Mouse (Mus musculus): ENCODE measurements at regions not wholly inside any gene's neighbourhood (a gene's known extent, or its start where the extent isn't known, plus 50 kb on each side); places are given as distances from the start of the nearest gene placed in this dataset.

DNA sequence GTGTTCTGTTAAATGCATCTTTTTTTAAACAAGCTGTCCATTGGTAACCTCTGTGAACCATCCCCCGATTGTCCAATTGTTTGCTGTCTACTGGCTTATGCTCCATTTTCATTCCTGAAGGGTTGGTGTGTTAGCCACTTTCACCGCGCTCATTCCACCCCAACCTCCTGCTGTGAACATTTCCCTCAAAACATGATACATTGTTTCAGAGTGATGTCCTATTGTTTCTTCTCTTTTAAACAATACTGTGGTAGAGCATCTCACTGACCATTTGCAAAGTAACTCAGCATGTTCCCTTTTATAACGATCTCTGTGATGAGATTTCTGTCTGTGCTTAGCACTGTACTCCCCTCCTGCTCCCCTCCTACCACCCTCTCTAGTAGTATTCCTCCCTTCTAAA, 240.1 kb downstream of the Irs2 start:
- no peak for DNase-seq (ENCODE audit: low read depth)

DNA sequence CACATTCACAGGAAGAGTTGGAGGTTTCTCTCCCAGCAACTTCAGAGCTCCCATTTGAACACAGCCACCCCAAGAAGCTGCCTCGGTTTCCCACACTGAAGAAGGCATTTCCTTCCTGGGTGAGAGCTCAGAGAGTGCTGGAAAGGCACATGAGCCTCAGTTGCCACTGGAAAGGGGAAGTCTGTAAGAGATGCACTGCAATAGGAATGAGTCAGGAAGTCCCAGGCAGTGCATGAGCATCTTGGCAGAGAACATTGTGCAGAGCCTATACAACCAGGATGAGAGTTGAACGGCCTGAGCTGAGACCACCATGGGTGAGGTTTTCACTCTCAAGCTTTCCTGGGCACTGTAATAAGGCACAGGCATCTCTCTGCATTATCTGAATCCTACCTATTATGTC, 244.4 kb downstream of the Irs2 start:
- DNase-seq (ENCODE audit: low read depth): no peak

DNA sequence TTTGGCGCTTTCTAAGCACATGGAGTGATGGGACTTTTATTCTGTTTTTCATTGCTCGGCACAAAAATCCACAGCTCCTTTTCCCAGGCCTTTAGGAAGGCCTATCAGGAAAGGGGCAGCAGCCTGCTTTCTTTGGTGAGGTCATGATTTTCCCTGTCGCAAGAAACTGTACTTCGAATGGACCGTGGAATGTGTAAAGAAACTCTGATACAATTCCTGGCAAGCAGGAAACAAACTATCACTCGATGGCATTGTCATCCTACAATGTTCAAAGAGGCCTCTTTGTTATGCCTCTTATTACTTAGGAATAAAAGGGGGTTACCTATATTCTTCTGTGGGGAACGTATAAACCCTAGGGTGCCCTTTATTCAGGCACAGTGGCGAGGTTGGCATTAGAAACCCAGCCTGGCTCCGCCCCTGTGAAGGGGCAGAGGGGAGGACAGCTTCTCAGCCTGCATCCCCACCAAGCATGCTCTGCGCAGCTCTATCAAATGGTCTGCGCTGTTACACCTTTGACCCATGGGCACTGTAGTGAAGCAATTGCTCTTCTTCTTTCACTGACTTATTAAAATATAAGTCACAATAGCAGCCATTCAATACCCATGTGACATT, 246.5 kb downstream of the Irs2 start:
- DNase-seq (ENCODE audit: low read depth): no peak

DNA sequence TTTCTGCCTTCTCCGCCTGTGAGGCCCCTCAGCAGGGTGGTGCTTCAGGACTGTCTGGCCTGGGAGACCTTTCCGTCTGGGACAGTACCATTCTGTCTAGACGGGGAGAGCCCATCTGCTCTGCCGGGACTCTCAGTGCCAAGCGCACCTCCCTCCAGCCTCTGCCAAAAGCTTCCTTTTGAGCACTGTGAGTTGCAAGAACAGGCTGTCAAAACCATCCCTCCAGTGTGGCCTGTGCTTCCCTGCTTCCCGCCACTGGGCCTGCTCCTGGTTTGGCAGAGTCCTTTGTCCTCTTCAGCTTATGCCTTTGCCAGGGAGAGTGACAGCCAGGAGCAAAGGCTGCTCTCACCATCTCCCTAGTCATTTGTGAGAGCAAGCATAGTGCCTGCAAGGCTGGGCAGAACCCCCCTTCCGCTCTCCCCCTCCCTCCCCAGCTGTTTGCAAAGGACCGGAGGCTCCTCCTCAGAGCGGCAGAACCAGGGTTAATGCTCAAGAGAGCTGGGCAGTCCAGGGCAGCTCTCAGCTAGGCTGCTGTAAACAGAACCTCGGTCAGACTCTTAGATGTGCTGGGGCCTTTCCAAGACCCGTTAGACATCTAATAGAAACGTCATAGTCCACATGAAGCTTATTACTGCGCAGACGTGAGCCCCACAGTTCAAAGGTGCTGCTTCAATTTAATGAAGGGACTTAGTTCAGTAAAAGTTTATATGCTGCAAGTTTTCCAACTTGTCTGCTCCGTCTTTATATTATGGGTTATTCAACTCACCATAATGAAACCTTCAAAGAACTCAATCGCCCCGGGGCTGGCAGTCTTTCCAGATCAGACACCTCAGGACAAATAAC, 247.2 kb downstream of the Irs2 start:
- DNase-seq (ENCODE audit: low read depth): peak; percentile 8

DNA sequence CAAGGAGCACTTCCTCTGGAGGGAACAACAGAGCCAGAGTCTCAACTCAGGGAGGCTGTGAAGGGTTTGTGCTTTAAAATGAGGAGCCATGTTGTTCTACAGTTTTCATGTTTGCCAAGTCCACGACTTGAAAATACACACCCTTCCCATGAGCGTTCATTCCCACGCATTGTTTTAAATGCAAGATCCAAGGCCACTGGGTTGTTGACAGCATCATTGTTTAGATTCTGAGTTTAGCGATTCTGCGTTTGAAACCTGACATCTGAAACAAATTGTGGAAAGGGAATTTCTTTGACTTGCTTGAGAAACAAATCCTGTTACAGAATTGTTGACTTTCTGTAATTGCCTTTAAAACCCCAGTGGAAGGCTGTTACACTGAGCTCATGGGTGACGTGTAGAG, 248.0 kb downstream of the Irs2 start:
- DNase-seq (ENCODE audit: low read depth): no peak

DNA sequence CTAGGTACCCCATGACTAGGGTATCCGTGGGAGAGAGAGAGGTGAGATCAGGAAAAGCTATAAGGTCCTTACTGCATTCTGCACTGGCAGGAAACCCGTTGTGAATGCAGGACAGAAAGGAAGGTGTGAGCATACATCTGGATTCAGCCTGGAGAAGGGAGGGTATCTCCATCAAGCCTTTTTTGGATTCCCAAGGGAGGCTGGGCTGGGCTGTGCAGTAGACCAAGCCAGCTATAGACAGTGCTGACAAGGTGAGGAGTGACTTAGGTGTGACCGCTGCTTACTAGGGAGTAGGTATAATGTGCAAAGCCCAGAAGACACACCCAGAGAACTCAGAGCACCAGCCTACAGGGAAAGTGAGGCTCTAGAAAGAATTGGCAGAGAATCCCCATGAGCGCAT, 250.1 kb downstream of the Irs2 start:
- DNase-seq (ENCODE audit: low read depth): no peak

DNA sequence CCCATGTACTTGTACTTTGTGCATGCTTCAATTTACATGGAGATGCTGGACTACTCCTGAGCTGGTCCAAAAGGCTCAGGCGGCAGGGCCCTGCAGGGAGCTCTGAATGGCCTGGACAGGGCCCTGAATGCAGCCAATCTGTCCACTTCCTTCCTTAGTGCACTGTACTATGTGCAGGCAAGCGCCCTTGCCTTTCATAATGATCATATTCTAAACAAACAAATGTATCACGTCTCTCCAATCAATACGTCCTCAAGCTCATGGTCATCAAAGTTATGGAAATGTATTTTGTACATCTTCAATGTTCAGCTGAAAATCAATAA, 253.3 kb downstream of the Irs2 start:
- DNase-seq (ENCODE audit: low read depth): no peak

DNA sequence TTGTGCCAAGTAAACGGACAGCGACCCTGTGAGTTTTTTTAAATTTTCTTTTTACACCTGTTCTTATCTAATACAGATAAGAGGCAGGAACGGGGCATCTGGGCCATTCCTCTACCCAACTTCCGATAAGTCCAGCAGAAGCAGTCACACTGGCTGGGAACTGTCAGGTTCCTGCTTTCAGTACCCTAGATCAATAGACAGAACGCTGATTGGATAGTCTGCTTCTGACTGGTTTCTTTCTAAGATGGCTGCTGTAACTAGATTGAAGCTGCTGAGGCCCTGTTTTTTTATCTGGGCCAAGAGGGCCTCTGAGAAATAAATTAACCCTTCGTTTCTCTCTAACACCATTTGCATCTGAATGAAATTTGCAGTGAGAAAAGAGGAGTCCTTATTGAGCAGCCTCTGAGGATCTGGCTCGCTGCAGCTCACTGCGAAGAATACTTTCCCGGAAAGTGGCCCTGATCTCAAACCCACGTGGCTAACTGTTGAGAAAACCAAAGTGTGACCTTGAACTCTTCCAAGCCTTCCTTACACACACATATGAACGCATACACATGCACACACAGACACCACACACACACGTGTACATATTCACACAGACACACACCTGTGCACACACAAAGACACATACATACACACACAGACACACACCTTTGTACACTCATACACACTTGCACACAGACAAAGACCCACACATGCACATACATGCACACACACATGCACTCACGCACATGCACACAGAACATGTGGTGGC, 253.8 kb downstream of the Irs2 start:
- no peak for DNase-seq (ENCODE audit: low read depth)

DNA sequence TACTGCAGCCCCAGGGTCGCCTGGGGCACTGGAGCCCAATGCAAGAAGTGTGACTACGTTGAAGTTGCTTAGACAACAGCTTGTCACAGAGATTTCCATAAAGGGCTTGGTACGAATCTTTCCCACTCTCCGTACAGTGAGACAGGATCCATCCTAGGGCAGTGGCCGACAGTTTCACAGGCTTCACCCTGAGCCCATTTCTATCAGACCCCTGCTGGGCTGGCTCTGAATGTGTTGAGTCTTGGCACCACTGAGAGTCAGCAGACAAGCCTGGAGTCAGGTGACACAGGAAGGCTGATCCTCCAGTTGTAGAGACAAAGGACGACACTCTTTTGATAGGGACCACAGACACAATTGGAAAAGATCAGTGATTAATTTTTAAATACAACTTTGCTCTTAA, 255.2 kb downstream of the Irs2 start:
- DNase-seq (ENCODE audit: low read depth): no peak

DNA sequence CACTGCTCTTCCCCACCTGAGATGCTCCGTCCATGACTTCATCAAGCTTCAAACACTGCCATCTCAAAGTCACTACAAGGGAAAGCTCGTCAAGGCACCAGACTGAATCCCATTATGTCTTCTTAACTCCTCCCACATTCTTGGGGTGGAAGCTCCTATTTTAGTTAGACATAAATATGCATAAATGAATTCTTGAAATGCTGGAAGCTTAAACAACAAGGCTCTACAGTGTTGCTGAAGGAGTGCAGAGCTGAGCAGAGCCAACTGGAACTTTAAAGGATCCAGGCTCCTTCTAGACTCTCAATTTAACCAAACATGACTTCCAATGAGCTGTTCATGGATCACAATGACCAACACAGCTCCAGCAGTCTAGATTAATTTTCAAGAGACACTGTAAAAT, 261.1 kb downstream of the Irs2 start:
- DNase-seq (ENCODE audit: low read depth): no peak

DNA sequence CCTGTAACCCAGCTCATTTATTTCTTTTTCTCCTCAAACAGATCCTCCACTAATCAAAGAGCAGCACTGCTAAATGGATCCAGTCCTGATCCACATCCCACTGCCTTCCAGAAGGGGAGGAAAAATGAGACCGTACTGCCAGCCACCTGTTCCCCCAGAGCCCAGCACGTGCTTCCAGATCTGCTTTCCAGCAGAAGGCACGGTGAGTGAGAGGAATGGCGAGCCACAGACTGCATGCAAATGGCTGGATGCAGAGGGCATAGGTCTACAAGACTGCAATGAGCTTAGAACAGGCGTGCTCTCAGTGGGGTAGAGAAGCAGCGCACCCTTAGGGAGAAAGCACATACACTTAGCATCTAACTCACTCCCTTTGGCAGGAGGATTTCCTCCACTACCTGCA, 265.0 kb downstream of the Irs2 start:
- DNase-seq (ENCODE audit: low read depth): no peak

DNA sequence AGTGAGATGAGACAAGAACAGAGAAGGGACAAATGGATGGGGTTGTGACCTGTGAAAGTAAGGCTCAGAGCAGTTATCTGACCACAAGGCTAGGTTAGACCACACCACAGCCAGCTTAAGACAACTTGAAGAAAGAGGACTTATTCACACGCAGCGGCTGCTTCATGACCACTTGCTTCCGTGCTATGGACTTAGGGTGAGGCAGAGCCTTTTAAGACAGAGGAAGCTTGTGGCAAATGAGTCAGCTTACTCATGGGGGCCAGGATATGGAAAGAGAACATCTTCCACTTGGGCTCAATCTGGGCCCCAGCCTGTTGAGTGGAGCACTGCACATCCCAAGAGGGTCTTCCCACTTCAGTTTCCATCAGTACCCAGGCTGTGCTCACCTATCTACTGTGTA, 267.4 kb downstream of the Irs2 start:
- DNase-seq (ENCODE audit: low read depth): no peak

DNA sequence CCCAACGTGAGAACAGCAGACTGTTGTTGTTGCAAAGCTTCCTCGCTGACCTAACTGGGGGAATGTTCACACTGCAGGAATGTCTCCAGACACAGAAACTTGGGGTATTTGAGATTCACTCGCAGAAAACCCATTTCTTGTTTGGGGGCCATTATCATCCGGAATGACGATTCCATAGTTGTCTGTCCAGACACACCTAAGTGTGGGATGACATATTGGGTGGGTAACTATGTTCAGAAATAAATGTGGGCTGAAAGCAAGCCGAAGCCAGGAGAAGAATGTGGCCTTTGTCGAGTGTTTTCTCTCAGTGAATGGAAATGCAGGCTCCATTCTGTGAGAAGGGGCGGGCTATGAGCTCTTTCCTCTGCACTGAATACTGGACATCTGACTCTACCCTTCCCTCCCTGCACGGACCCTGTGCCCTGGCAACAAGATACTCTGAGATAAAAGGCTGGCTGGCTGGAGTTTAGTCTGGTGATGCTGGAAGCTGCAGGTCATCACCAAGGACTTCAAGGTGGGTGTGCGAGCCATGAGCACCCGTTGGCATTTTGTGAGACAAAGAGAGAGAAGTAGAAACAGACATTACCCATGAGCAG, 269.7 kb downstream of the Irs2 start:
- no peak for DNase-seq (ENCODE audit: low read depth)

DNA sequence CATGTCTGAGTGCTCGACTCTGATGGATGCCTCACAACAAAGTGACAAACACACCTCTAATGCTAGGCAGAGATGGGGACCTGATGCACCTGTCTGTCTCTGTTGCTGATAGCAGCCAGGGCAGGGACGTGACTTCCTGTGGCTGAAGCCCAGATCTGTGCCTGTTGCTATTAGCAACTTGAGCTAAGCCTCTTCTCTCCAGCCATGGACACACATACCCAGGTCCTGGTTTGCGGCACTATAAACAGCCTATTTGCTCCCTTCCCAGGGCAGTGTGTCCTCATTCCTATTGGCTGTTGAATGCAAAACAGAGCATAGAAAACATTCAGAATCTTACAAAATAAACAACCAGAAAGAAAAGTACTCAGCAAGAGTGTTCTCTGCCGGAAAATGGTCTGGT, 273.5 kb downstream of the Irs2 start:
- no peak for DNase-seq (ENCODE audit: low read depth)

DNA sequence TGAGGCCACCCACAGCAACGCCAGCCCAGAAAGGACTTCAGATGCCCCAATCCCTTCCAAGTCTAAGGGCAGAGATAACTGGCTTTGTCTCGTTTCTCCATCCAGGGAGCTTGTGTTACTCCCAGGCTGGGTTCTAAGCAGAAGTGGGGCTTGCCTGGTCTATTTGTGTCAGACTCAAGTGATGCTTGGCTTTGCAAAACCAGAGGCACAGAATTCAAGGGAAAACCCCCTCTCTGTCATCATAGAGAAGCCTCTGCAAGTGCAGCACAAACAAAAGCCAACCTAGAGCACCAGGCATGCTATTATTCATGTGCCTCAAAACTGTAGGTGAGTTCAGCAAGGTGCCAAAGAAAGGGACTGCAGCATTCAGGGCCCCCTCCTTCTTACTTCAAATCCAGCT, 284.9 kb downstream of the Irs2 start:
- DNase-seq (ENCODE audit: low read depth): no peak

DNA sequence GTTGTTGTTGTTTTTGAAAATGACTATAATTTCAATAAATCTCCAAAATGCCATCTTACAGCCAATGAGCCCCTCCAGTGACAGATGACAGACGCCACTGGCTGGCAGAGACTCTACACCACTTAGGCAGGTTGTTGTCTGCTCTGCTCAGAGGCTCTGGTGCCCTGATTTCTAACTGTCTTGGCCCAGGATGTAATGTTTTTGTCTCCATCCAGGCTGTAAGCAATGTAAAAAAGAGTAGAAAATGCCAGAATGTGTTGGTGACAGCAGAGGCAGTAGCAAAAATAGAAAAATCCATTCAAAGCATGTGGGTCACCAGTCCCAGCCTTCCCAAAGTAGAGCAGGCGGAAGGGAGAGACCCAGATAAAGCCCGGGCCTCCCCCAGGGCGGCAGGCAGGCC, 285.5 kb downstream of the Irs2 start:
- DNase-seq (ENCODE audit: low read depth): no peak

DNA sequence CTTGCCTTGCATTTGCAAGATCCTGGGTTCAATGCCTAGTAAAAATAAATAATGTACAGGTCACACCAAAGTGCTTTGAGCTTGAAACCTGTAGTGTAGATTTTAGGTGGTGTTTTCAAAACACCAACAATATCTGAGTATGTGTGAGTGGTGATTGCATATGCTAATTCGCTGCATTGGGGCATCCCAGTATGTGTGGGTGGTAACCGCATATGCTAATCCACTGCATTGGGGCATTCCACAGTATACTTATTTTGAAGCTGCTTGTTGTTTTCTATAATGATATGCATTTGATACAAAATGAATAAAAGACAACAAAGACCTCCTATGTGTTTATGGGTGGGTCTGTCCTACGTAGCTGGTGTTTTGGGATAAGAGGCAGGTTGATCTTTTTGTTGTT, 285.9 kb downstream of the Irs2 start:
- DNase-seq (ENCODE audit: low read depth): no peak

DNA sequence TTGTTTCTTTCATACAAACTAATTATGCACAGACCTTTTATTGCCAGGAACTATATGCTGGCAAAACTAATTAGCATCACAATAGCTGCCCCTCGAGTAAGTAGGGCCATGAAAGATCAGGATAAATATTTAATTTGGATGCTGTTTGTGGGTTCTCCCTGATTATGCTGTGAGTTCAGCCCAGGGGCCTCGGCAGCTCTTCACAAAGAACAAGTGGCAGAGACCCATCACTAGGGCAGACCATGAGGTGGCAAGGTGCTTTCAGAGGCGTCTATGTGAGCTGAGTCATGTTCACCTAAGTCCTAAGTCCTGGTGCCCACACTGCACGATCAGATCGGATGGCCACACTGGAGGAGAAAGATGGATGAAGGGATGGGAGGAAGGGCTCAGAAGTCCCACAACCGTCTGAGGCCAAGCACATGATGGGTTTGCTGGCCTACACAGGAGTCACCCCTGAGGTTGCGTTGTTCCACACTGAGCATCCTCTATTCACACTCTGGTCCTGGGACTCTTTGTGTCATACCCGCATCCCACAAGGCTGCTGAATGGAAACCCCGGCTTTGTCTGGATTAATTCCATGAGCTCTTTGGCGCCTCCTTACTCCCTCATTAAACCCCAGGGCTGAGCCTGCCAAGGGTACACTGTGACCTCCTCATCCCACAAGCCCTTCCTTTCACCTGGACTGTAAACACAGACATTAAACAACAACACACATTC, 287.0 kb downstream of the Irs2 start:
- DNase-seq (ENCODE audit: low read depth): no peak

DNA sequence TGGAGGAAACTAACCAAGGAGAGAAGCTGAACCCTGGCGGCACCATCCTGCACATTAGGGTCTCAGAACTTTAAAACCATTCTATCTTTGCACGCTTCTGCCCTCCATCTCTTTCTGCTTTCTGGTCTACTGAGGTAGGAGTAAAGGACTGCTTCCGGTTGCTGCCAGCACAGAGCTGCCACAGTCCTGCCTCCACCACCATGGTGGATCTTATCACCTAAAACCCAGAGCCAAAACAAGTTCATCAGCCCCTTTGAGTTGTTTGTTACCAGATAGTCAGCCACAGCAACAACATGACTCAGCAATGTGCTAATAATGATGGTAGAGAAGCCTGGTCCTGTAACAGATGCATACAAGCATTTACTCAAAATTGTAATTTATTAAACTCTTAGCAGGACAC, 287.9 kb downstream of the Irs2 start:
- no peak for DNase-seq (ENCODE audit: low read depth)

DNA sequence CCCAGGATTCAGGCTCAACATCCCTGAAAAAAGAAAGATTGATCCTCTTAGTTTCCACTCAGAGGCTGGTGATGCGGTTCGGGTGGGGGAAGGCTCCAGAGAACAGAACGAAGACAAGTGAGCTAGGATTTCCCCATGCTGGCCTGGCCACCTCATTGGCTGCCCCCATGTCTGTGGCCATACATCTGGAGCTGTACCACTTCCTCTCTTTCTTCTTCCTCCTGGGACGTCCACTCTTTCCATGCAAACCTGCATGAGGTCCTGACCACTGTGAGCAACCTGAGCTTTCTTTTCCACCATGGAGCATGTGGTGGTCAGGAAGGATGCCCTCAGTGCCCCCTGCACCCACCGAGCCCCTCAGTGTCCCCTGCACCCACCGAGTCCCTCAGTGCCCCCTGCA, 288.8 kb downstream of the Irs2 start:
- DNase-seq (ENCODE audit: low read depth): no peak

DNA sequence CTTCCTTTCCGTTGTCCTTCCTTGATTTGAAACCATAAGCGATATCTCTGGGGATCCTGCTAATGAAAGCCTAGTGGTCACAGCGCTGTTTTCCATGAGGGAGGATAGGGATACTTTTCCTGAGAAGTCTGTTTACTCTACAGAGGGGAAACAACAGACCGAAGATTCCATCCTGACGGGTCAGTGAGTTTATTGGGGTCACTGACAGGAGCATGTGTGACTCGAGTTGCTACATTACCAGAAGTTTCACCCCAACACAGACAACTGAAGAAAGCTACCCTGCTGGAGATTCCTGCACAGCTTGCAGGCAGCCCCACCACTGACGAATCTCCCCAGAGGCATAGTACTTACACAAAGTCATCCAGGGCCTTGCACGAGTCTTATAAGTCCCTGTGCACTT, 291.0 kb downstream of the Irs2 start:
- DNase-seq (ENCODE audit: low read depth): no peak

DNA sequence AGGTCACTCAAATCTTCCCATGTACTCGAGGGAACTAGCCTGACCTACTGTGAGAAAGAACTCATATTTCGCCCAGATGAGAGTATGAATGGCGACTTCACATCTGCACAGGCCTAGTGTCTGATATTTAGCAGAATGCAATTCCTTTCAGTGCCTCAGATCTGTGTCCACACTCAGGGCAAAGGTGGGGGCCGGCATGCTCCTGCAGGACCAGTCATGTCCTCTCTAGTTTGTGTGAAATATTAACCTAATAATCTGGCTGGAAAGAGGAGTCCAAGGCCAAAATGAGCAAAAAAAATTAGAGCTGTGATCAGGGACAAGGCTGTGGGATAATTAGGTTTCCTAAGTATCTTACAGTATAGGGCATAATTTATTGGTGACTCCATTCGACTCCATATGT, 292.1 kb downstream of the Irs2 start:
- DNase-seq (ENCODE audit: low read depth): no peak

All from NIH3T3 (cell line).